ENCODE assay signal across 11 mouse cellular contexts in the genomic region with DNA sequence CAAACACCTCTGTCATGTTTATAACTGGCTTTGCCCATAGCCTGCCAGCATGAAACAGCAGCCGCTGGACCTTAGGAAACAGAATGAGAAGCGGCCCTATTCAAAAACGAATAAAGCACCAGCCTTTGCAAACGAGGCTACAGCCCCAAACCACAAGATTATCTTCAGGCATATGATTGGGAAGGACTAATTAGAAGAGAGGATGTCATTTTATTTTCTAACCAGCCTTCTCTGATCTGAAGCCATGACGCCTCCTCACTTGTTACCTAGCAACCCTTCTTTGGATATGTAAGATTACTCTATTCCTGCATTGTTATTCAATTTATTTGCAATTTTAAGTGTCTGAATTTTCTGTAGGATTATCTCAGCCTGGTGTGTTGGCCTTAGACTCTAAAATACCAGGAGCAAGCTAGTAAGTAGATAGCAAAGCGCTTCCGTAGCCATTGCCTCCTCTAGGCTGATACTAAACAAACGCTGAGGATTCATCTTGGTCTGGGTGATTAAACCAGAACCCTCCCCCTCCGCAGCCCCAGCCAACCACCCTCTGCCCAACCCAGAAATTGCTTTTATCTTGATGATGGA.
A peak's percentile ranks its signal among the peaks of the same experiment; 100 is the strongest.
DNase-seq lines count a peak whose midpoint lies in the region; ATAC-seq and TF ChIP-seq lines count a peak whose summit lies in the region.
"Had no signal": no experiment of that assay in that cellular context is flagged by ENCODE, and none has a peak within 500 bp of the region (broad histone marks: within the 10 kb centered on the region; RNA-seq: fewer than 3 reads in every experiment).

No protein-coding gene starts in this region.

- no peak overlapping the region for H3K4me3 ChIP-seq in hindbrain, embryonic 12.5 days
- H3K4me3 ChIP-seq: gastrocnemius, adult 2 months; megakaryocyte, embryonic 14.5 days had no signal

- peak; percentile 67 for ATAC-seq in CD4-positive, CD25-positive, alpha-beta regulatory T cell, adult 4 months
- ATAC-seq in hindbrain, embryonic 12.5 days (ENCODE audit: low FRiP score): peak; percentile 74
- ATAC-seq in erythroblast, adult 5-6 weeks (replicated peaks; ENCODE audit: low FRiP score, poor library complexity, severe bottlenecking): no peak

- no peaks in the 10 kb centered on the region for H3K9me3 ChIP-seq in hindbrain, embryonic 12.5 days (replicated peaks)
- H3K9me3 ChIP-seq: megakaryocyte, embryonic 14.5 days had no signal

- H3K27ac ChIP-seq in hindbrain, embryonic 12.5 days: peak overlapping the region; percentile 71
- H3K27ac ChIP-seq: gastrocnemius, adult 2 months had no signal

- peak; percentile 86 for DNase-seq in brain, embryonic 14.5 days (ENCODE audit: low read depth)
- peak; percentile 7 to 39 for DNase-seq in layer of hippocampus, postnatal 36 days
- no peak for DNase-seq in thymus, postnatal 36 days
- DNase-seq in kidney, adult 9 months: no peak
- no peak for DNase-seq in heart, adult 9 months (ENCODE audit: low spot score in 2 of 2)
- DNase-seq: cerebellum, adult 18-20 months; gastrocnemius, adult 2 months had no signal

- TF ChIP-seq CTCF in brain, embryonic 14.5 days (IDR thresholded peaks at IDR 0.05; ENCODE audit: borderline replicate concordance, extremely low read depth, insufficient read depth, insufficient read length): no peak

- peak overlapping the region; percentile 35 for H3K4me2 ChIP-seq in hindbrain, embryonic 12.5 days (replicated peaks)

- H3K27me3 ChIP-seq in hindbrain, embryonic 12.5 days: no peaks in the 10 kb centered on the region
- H3K27me3 ChIP-seq: megakaryocyte, embryonic 14.5 days had no signal

- WGBS in hindbrain, embryonic 12.5 days: 15% methylated on average over 9 of the region's 9 CpGs

- H3K36me3 ChIP-seq in hindbrain, embryonic 12.5 days: no peaks in the 10 kb centered on the region

- TF ChIP-seq POLR2A in brain, embryonic 14.5 days (IDR thresholded peaks at IDR 0.05; ENCODE audit: borderline replicate concordance, extremely low read depth, insufficient read depth, insufficient read length, poor library complexity, severe bottlenecking): no peak

- peaks cover 23% of the 10 kb centered on the region for H3K4me1 ChIP-seq in hindbrain, embryonic 12.5 days
- H3K4me1 ChIP-seq: megakaryocyte, embryonic 14.5 days had no signal

- no peak overlapping the region for H3K9ac ChIP-seq in hindbrain, embryonic 12.5 days

Comparison
In these comparisons a context has a peak if more than half of its experiments do, and no peak if none do; other contexts are left out.
1. DNase-seq: peak in brain, embryonic 14.5 days (single experiment) and layer of hippocampus, postnatal 36 days (2 of 2); none in thymus, postnatal 36 days (0 of 2), kidney, adult 9 months (single experiment) and heart, adult 9 months (0 of 2).